Mouse (Mus musculus) neural tube, embryonic 10.5 days (tissue): ENCODE measurements around the gene Ulk1.
A peak's percentile ranks its signal among the peaks of the same experiment; 100 is the strongest.
"Not testable (repeated sequence)": the region's sequence is repeated elsewhere in the genome, so short reads cannot be mapped to it uniquely, and the experiment has no call there.

ENCODE experiments used
- DNase-seq: peaks from one replicate; pipeline ENCODE4 v3.0.0-alpha.2; 2017; ENCODE audit warnings: low spot score; ENCODE audit errors: extremely low spot score

Gene Ulk1

DNA sequence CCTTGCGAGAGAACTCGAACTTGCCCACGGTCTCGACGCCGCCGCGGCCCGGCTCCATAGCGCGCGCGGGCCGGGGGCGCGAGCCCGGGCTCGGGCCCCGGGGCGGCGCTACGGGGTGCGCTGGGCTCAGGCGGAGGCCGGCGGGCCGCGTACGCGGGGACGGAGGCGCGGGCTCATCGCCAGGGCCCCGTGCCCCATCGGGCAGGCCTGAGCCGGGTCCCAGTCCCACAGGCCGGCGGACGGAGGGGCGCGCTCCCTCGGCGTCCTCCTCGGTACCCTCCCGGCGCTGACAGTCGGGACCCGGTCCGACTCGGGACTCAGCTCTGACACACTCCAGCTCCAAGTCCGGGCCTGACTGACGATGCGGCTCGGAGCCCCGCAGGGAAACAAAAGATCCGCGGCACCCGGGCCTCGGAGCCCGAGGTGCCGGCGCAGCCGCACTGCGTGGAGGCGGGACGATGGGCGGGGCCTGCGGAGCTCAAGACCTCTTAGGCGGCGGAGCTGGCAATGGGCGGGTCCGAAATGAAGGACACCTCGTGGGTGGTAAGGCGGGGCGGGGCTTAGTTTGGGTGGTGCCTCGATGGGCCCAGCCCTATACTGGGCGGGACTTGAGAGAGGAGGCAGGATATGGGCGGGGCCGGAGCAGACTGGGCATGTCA, at the start of gene Ulk1:
Gene Ulk1, minus strand, starts transcription at position 431 of the 659 bp plus-strand sequence.
- DNase-seq, result peak; percentile 97

- DNase-seq, result no peak
These were observed 49.2 kb upstream of the Ulk1 start for GRCm38 (mm10) chr5:110859013-110859650.

DNA sequence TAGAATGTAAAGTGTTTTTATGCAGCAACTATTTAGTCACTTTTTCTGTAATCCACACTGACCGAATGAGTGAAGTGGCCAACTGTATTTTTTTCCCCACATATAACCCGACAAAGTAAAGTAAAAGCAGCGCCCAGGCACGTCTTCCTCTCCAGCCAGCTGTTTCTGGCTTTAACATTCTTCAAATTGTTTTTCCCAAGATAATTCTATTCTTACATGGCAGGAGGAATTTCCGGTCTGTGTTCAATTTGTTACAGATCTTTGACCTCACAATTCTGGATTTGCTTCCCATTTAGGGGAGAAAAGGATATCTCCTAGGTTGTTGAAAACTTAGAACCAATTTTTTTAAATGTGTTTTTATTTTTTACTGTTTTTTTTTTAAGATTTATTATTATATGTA, 47.2 kb upstream of the Ulk1 start:
- DNase-seq, result no peak

DNA sequence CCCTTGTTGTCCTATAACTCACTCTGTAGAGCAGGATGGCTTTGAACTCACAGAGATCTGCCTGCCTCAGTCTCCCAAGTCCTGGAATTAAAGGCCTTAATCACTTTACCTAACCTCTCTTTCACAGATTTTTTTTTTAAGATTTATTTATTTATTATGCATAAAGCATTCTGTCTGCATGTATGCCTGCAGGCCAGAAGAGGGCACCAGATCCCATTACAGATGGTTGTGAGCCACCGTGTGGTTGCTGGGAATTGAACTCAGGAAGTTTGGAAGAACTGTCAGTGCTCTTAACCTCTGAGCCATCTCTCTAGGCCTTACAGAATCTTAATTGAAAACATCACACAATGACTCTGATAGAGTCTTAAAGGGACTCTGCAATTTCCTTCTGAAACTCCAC, 43.1 kb upstream of the Ulk1 start:
- DNase-seq, result no peak

DNA sequence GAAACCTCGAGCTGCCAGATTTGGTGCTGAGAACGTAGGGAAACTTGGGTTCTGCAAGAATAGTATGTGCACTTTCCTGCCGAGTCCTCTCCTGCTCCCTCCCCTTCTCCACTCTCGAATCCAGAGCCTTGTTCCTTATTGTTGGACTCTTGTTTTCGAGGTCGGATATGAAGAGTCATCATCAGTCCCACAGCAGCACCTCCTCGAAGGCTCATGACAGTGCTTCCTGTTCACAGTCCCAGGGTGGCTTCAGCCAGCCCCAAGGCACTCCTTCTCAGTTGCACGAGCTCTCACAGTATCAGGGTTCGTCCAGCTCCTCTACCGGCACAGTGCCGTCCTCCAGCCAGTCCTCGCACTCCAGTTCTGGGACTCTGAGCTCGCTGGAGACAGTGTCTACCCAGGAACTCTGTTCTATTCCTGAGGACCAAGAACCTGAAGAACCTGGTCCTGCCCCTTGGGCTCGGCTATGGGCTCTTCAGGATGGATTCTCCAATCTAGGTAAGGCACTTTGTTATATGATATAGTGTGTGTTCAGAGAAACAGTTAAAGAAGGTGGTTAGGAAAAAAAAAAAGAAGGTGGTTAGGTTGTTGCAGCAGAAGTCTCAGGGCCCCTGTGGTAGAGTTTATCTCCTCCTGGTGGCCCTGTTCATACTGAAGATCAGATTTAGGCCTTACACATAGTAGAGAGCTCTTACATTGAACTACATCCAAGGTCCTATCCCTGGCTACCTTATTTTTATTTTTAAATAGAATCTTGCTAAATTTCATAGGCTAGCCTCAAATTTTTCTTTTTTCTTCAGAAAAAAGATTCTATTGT, 31.4 kb upstream of the Ulk1 start:
- DNase-seq, result no peak

- peak; percentile 26 for DNase-seq
These were observed 30.6 kb upstream of the Ulk1 start for GRCm38 (mm10) chr5:110840465-110840864.

DNA sequence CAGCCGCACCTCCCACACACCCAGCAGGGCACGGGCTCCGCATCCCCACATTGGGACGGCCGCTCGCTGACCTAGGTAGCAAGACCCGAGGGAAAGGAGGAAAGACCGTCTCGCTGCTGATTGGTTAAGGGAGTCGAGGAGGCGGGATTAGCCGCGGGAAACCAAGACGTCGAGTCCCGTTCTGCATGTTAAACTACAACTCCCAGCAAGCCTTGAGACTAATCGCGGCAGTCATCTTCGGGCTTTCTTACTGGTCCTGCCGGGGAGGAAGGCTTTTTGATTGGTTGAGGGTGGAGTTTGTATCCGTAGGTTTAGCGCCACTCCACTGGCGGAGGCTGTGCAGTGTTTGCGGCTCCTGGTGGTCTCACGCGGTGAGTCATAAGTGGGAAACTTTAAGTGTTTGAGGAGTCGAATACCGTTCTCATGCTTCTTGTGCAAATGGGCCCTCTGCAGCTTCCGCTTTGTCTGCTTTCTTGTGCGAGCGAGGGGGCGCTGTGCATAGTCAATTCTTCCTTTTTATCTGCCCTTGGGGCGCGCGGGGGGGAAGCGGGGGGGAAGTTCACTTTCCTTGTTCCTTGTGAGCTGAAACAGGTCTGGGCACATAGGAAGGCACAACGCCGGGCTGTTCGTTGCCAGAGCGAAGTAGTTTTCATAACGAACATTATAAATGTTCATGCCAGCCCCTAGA, 29.9 kb upstream of the Ulk1 start, which contains the start of the genes Hscb and Chek2:
Gene Hscb, minus strand, starts transcription at position 100 of the 688 bp plus-strand sequence.
Gene Chek2, plus strand, starts transcription at position 302 of the 688 bp plus-strand sequence.
- peak; percentile 95 for DNase-seq

DNA sequence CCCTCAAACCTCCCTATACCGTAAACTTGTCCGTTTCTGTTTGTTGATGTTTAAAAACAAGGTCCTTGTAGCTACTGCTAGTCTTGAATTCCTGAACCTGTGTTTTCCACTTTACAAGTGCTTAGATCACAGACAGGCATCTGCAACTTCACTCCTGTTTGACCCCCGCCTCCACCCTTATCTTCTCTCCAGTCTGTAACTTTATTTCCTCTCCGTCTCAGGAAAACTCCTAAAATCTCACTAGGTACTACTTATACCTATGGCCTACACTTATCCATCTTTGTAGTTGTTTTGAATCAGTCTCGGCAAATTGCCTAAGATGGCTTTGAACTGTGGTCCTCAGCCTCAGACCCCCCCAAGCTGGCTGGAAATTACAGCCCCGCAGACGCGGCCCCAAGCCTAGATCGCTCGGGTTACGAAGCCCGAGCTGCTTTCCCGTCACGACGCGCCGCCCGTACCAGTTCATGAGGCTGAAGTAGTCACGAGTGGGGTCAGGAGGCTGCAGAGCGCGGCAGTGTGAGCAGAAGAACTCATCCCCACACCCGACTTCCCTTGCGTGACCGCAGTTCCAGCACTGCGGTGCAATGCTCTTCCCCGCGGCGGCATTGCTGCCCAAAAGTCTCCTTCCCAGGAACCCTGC, 29.3 kb upstream of the Ulk1 start:
- DNase-seq, result no peak

DNA sequence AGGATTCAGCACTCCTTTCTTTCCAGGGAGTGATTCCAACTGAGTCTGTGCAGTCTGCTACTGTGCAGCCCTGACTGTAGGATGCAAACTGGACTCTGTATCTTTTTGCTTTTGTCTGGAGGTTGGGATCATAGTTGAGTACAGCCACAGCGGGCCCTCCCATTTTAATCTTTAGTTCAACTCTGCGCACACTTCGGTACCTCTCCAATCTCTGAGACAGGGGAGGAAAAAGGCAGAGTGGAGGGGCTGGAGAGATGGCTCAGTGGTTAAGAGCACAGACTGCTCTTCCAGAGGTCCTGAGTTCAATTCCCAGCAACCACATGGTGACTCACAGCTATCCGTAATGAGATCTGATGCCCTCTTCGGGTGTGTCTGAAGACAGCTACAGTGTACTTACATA, 28.1 kb upstream of the Ulk1 start:
- DNase-seq, result not testable (repeated sequence)

DNA sequence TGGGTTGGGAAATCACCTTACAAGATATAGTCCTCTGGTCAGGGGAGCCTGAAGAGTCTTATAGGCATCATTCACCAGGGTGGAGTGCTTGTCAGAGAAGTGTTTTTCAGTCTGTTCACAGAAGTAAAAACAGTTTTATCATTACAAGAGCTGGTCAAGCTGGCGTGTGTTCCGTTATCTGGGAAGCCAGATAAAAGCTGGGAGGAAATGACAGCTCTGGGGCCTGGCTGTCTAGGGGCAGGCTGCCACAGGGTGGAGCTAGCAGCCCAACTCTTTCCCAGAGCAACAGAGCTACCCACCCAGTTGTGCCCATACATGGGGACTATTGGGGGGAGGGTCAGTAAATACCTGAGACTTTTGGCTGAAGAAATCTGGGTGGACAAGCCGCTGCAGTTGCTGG, 26.1 kb upstream of the Ulk1 start:
- peak; percentile 31 for DNase-seq

GRCm38 (mm10) chr5:110831036-110831720, 21.3 kb upstream of the Ulk1 start:
- DNase-seq, result no peak

DNA sequence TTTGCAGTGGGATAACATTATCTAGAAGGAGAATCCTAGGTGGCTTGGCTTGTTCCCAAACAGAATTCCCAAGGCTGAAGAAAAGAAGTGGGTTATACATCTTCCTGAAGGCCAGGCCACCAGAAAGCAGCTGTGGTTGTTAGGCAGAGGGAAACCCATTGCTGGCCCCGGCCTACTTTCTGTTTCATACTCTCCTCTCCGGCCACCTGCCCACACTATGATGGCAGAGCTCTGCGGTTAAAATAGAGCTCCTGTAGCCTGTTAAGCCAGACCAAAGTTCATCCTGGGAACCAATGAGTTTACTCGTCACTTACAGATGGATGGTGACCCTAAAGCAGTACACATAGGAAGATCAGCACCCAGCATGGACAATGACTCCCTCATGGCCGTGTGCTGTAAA, 17.7 kb upstream of the Ulk1 start:
- DNase-seq, result no peak

DNA sequence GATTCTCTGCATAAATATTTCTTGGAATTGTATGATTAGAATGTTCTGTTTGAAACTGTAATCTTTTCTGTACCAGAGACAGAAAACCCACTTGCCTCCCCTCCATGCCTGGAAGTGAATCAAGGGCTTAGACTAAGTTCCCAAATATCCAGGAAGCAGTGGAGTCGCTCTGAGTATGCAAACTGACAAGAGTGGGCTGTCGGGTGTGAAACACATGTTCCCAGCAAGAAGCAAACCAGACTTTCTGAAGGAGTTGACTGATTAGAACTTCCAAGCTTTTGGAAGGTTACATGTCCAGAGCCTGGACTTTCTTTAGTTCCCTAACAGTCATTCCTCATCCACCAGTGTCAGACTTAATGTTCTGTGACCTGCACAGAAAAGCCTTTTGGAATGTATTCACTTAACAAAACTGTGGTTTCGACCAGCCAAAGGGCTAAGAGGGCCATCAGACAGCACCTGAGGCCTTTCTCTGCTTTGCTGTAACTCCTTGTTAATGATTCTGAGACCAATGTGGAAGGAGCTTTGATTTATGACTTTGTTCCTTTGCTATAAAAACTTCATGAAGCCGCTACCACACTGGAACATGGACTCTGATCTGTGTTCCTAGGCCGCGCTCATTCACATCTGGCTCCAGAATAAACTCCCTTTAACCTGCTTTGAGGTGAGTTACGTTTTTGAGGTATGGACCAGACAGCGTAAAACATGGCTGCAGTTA, 17.0 kb upstream of the Ulk1 start:
- DNase-seq, result no peak

DNA sequence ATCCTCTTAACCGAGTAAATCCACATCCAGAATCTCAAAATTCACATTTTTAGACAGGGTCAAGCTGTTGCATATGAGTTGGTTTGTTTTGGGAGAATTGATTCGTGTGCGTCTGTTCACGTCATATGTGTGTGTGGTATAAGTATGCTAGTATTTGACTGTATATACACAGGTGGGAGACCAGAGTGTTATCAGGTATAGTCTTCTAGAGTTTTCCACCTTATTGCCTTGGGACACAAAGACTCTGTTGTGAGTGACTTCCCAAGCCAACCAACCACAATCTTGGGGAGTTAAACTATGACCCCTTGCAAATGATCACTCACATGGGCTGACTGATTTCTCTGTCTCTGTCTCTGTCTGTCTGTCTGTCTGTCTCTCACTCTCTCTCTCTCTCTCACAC, 14.5 kb upstream of the Ulk1 start:
- DNase-seq, result no peak

GRCm38 (mm10) chr5:110808821-110809666, 853 bp downstream of the Ulk1 start:
- peak; percentile 70 for DNase-seq

- peak; percentile 79 for DNase-seq
These were observed 1.8 kb downstream of the Ulk1 start for GRCm38 (mm10) chr5:110808061-110808631.

DNA sequence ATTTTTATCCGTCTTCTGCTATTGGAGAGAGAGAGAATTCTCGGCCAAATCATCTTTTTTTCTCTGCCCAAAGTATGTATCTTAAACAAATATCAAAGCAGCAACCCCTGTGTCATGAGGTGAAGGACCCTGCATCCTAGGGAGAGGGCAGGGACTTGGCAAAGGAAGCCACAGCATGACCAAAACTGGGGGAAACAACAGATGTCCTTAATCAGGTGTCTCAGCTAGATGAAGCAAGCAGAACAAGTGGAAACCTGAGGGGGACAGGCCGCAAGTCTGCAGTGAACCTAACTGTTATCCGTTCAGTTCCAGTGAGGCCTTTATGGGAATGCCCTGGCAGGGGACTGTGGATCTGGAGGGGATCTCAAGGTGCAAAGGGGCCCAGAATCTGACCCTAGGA, 2.4 kb downstream of the Ulk1 start:
- no peak for DNase-seq

DNA sequence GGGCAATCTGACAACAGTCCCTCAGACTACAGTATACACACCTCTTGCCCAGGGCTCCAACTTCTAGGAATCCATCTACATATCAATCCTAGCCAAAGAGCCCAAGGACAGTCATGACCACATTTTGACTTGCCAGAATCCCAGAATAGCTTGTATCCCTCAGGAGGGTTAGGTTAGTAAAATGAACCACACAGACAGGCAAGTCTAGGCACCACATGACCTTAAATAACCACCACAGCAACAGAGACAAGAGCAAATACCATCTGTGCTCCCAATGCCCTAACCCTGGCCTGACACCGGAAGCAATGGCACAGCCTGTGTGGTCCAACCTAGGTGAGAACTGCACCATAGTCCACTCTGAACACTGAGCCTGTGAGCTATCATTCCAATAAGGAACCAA, 3.2 kb downstream of the Ulk1 start:
- no peak for DNase-seq

GRCm38 (mm10) chr5:110806154-110806553, 3.7 kb downstream of the Ulk1 start:
- DNase-seq, result no peak
